Mouse (Mus musculus) MN1 (cell line): ENCODE results near the gene Fancg.
"Not testable (repeated sequence)": the region's sequence is repeated elsewhere in the genome, so short reads cannot be mapped to it uniquely, and the experiment has no call there.

Source experiments
- DNase-seq: peaks from one replicate; pipeline ENCODE4 v3.0.0-alpha.2; 2016; ENCODE audit warnings: low spot score

The Fancg gene

DNA sequence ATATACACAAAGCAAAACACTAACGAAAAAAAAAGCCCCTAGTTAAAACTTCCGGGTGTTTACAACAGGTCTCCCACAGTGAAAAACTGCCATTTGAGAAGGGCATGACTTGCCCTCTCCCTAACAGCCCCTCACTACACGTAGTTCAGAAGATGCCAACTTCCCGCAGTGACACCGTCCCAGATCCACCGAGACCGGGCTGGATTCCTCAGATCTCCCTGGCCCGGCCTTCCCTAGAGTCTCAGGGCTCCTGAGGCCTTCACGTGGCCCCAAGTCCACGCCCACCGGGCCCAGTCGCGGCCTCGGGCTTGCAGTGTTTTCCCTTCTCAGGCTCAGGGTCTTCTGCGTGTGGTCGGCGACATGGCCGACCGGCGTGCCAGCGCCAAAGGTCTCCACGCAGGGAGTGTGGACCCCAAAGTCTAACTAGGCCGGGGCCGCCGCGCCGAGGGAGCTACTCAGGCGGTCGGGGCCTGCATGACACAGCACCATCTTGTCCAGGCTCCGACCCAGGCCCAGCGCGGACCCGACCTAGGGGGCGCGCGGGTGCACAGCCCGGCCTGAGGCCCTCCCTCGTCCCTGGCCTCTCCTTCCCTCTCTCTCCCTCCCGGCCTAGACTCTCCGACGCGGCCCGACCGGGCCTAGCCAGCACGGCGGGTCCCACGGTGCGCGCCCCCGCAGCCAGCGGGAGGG lies 10.7 kb downstream of the Fancg start:
- peak; percentile 84 for DNase-seq

DNA sequence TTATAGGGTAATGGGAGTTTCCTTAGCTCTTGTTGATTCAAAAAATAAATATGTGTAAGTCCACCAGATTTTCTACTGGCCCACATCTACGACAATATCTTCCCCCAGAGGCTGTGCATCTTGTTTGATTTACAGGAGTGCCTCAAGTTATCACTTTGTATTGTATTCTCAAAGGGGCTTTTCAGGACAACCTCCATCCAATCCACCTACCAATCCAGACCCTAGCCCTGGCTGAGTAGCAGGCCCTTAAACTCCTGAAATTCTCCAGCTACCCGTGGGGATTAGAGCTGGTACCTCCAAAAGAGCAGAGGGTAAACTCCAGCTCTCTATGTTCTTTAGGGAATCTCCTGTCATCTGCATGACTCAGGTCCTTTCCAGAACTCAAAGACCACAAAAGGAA lies 12.3 kb downstream of the Fancg start:
- DNase-seq, result no peak

DNA sequence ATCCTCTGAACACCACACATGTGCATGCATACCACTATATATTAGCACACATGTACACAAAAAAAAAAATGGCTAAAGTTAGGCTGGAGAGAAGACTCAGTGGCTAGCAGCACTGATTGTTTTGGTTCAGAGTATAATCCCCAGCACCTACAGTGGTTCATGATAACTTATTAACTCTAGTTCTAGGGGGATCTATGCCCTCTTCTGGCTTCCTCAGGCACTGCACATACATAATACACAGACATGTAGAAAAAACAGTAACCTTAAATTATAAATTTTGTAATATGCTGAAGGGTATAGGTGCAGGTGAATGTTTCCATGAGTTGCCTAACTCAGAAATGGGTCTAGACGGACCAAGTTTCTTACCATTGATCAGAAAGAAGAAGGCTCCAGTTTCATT lies 22.0 kb downstream of the Fancg start:
- DNase-seq, result no peak

- DNase-seq, result not testable (repeated sequence)
Measured at GRCm38 (mm10) chr4:42980467-42980866, 29.8 kb downstream of the Fancg start.

DNA sequence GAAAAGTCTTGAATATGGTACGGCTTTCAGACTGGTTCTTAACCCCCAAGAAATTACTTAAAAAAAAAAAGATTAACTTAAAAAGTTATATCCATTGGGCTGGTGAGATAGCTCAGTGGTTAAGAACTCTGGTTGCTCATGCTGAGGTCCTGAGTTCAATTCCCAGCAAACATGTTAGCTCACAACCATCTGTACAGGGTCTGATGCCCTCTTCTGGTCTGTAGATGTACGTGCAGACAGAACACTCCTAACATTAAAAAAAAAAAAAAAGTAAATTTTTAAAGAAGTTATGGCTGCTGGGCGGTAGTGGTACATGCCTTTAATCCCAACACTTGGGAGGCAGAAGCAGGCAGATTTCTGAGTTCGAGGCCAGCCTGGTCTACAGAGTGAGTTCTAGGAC lies 32.2 kb downstream of the Fancg start:
- DNase-seq, result no peak

DNA sequence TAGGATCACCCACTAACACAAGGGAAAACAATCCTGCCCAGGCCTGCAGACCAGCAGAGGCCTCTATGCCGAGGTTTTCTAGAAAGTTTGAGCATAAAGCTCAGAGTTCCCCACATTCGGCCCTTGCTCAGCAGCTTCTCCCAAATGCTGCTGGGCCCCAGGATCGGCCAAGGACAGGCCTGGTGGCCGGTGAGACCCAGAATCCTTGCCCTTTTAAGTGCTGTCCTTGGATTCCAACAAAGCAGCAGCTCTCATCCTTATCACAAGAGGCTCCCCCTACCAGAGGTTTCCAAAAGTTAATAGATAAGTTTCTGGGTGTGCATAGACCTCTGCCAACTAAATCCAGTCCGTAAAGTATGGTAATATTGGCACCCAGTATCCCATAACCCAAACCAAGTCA lies 36.4 kb downstream of the Fancg start:
- DNase-seq, result no peak

DNA sequence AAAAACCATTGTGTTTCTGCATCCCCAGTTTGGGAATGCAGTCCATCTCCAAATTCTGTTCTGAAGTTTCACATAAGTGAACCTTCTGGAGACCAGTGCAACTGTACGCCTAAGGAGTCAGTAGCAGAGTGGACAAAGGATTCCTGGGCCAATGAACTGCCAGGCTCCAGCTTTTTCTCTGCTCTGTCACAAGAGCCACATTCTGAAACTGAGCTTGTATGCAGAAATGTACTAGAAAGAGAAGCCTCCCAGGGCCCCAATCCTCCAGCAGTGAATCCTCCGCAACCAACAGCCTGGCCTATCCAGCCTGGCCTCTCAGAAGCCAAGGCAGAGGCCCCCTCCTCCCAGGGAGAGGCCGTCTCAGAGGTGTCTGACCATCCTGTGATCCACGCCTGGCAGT lies 37.4 kb downstream of the Fancg start:
- no peak for DNase-seq

DNA sequence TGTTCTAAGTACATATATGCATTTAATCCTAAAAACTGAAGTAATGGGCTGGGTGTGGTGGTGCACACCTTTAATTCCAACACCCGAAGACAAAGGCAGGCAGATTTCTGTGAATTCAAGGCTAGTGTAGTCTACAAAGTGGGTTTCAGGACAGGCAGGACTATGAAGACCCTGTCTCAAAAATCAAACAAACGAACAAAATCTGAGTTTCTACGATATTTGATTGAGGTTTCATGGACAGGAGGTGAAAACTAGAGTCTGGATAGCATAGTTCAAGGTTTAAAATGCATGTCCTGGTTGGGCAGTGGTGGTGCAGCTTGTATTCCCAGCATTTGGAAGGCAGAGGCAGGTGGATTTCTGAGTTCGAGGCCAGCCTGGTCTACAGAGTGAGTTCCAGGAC lies 41.0 kb downstream of the Fancg start, which contains the start of gene 1700022I11Rik:
Gene 1700022I11Rik (plus strand): TSS at position 301 of the 400 bp plus-strand sequence.
- DNase-seq, result no peak

DNA sequence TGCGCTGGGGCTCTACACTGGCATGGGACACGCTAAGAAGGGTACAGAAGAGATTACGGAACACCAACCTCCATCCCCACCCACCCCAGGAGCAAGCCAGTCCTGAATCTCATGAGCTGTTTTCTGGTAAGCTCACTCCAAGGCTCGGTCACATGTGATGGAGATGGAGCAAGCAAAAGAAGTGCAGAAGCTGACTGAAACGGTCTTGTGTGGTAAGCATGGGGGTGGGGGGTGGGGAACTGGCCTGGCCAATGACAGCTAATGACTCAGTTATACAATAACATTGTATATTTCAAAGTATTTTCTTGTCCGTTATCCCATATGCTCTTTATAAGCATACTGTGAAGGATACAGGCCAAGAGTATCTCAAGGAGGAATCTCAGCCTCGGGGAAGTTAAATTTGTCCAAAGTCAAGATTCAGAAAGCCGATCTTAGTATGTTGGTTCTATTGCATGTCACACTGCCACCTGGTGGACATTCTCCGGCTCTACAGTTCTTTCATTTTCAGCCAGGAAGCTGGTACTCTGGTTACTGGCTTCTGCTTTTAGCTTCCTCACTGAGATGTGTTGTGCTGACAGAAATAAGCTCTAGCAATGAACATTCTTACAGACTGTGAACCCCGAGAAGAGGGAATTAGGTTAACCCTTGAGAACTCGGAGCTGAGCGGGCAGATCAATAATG lies 45.1 kb downstream of the Fancg start:
- DNase-seq, result peak; percentile 67

- no peak for DNase-seq
Measured at GRCm38 (mm10) chr4:42963480-42963879, 46.8 kb downstream of the Fancg start.

GRCm38 (mm10) chr4:42961592-42961991 lies 48.7 kb downstream of the Fancg start:
- DNase-seq, result no peak

DNA sequence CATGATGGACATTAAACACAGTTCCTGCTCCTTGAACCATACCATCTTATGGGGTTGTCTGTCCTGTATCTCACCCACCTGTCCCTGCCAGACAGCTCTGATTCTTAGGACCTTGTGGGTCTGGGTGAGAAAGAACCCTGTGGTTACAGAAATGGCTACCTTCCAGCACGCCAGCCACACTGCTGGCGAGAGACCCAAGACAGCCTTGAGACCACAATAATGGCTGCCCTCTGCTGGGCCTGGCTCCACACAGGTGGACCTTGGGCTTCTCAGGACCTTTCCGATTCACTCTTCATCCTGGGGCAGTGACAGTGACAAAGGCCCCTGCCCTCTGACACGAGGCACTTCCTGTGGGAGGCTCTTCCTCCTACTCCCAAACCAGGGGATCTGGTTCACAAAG lies 50.9 kb downstream of the Fancg start:
- DNase-seq, result no peak

DNA sequence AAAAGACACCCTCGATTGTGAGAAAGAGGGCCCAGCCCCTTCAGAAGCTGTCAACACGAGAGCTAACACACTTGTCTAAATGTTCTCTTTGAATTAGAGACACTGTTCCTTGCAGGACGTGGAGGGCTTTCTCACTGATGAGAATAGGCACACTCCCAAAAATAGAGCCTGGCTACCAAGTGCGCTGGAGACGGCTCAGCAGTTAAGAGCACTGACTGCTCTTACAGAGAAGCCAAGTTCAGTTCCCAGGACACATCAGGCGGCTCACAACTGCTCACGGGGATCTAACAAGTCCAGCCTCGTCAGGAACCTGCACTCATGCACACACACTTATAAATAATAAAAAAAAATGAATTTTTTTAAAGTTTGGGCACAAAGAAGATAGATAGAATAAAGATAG lies 51.4 kb downstream of the Fancg start:
- DNase-seq, result no peak

DNA sequence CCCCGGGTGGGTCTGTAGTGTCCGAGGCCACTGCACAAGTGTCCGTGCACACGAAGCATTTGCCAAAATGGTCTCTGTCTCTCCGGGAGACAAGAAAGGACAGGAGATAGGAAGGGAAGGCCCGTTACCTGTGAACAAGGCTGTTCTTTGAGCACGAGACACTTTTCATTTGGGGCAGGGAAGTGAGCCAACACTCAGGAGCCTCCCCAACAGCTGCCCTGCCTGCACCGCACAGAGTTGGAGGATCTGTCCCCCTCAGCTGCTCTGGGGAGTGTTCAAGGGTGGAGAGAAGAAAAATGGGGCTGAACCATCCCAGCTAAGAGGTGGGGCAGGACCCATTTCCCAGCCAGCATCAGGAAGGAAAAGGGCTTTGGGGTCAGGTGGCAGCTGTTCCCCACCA lies 52.3 kb downstream of the Fancg start:
- no peak for DNase-seq

GRCm38 (mm10) chr4:42957306-42957705 lies 53.0 kb downstream of the Fancg start:
- DNase-seq, result no peak

- DNase-seq, result no peak
Measured at GRCm38 (mm10) chr4:42956581-42956980, 53.7 kb downstream of the Fancg start.

DNA sequence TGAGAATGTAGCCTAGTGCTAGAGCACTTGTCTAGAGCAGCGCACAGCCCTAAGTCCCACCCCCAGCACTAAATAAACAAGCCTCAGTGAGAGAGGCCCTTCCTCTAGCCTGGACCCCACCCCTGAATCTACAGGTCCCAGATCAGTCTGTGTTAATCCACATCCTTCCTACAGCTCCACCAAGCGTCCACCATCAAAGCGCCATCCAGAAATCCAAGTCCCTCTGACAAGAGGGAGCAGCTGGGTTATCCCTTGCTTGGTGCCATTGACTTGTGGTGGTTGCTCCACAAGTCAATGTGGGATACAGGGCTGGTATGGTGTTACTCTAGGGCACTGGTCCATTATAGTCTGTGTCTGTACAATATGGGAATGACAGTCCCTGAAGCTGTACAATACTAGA lies 55.1 kb downstream of the Fancg start:
- no peak for DNase-seq

- DNase-seq, result peak; percentile 74
Measured at GRCm38 (mm10) chr4:42954297-42954696, 56.0 kb downstream of the Fancg start.

DNA sequence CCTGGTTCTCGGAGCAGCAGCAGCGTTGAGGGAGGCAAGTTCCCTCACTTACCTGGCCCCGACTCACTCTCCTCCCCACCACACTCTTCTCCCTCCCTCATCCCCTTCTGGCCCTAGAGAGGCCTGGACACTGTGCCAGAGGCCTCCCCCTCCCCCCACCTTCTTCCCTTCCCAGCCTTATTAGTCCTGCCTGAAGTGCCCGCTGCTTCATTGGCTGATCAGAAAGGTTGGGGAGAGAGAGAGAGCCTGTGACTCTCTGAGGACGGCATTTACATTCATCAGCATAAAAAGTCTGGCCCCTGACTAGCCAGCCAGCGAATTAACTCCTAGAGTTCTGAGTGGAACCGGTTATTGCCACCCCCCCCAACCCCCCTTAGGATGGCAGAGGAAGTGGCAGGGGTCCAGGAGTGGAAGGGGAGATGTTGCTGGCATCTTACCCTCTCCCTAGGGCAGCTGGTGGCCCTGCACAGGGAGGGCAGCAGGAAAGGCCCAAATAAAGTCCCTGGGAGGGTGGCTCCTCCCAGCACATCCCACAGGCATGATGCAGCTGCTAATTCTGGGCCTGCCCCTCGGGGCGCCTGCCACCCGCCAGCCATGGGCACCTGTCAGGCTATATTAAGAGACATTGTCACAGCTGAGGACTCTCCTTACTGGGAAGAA lies 56.7 kb downstream of the Fancg start:
- DNase-seq, result peak; percentile 70

- DNase-seq, result no peak
Measured at GRCm38 (mm10) chr4:42952563-42952962, 57.7 kb downstream of the Fancg start.
